Mouse (Mus musculus) left cerebral cortex, postnatal 25 days (tissue): ENCODE data around the gene Ppp3ca. TPM values are rescaled to one million over a fixed set of nuclear protein-coding genes. Genes with fewer than 3 reads are reported as not detected.
"Not testable (repeated sequence)": the region's sequence is repeated elsewhere in the genome, so short reads cannot be mapped to it uniquely, and the experiment has no call there.

Experiments used
- DNase-seq, 2 experiments: peaks; one replicate each; pipeline ENCODE4 v3.0.0; 2022; ENCODE audit warnings: low spot score in 2 of 2, mixed read lengths in 1 of 2
- intact Hi-C: fragments of 180-260 bp; cut with DNase I; formaldehyde crosslinking; loops from one replicate; pipeline ENCODE4 v1.15.1; 2025
- total RNA-seq, 2 experiments: library from RNA; stranded (reverse); gene quantifications; 2 replicates each; pipeline ENCODE4 v1.2.3; 2021

Gene Ppp3ca
- total RNA-seq, 2 experiments from 2014 or later, result 857 to 891 TPM

DNA sequence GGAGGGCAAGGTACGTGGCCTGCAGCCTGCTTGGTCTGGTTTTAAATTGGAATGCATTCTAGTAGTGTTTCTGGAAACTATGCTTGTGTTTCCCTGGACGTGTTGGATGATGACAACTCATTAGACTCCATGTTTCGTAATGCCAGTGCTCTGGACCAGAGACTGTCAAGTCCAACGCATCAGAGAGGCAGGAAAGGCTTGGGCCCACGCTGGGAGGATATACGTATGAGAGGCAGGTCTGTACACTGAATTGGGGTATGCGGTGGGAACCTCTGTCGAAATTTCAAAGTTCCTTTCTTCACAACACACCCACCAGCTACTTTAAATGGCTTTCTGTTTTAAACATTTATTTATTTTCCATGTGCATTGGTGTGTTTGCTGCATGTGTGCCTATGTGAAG is 12.3 kb downstream of the Ppp3ca start:
- intact Hi-C loops, result no loop called here
- no peak for DNase-seq

GRCm38 (mm10) chr3:136684191-136684958 is 14.5 kb downstream of the Ppp3ca start:
- no peak for DNase-seq
- intact Hi-C loops, result no loop called here

DNA sequence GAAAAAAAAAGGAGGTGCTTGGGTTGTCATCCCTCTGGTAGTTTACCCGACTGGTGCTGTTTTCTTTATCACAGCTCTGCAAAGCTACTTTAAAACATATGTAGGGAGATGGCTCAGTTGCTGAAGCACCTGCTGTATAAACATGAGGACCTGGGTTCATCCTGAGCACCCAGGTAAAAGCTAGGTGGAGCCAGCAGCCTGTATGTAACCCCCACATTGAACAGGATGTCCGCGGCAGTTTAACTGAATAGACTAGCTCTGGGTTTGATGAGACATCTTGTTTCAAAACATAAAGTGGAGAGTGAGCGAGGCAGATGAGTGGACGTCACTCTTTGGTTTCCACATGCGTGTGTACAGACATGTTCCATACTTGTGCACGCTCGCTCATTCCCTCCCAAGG is 16.5 kb downstream of the Ppp3ca start:
- DNase-seq, result no peak
- intact Hi-C loops, result no loop called here

DNA sequence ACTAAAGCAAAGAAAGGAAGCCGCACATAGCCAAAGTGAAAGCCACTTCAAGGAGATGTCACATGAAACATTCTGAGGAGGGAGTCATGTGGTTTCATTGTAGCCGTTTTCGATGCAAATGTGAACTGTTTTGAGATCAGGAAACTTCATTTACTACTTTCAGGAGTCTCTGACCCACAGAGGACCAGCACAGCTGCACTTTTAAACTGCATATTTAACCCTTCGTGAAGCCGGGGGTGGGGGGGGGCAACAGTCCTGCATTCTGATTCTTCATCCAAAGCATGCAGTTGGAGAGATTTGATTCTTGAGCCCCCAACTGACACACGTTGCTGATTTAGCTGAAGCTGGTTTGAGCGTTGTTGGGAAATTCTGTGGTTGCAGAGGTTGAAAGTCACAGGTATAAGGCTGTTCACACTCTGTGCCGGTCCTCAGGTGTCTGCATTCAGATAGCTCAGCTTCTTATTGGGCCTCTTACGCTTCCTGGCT is 18.2 kb downstream of the Ppp3ca start:
- intact Hi-C loops, result no loop called here
- no peak for DNase-seq

GRCm38 (mm10) chr3:136689793-136690543 is 20.0 kb downstream of the Ppp3ca start:
- intact Hi-C loops, result no loop called here
- no peak for DNase-seq

DNA sequence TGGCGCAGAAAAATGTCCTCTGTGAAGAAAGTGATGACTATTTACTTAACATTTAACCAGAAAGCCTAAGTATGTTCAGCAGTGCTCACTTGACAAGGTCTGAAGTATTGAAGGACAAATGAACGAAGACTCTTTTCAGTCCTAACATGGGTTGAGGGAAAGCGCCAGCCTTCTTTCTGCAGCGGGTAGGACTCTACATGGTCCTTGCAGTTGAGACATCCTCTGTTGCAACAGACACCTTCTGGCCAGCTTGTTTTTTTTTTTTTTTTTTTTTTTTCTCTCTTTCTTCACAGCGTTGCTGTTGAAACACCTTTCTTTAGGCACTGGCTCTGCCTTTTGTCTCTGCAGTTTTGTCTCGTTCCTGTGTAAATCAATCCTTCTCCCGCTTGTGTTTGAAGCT is 22.1 kb downstream of the Ppp3ca start:
- intact Hi-C loops, result no loop called here
- DNase-seq, result no peak

- DNase-seq, result no peak
- intact Hi-C loops, result no loop called here
Observed at GRCm38 (mm10) chr3:136693547-136693946, 23.6 kb downstream of the Ppp3ca start.

- DNase-seq, result no peak
- intact Hi-C loops, result no loop called here
Observed at GRCm38 (mm10) chr3:136697626-136698191, 27.8 kb downstream of the Ppp3ca start.

GRCm38 (mm10) chr3:136699711-136700110 is 29.8 kb downstream of the Ppp3ca start:
- not testable (repeated sequence) for DNase-seq

DNA sequence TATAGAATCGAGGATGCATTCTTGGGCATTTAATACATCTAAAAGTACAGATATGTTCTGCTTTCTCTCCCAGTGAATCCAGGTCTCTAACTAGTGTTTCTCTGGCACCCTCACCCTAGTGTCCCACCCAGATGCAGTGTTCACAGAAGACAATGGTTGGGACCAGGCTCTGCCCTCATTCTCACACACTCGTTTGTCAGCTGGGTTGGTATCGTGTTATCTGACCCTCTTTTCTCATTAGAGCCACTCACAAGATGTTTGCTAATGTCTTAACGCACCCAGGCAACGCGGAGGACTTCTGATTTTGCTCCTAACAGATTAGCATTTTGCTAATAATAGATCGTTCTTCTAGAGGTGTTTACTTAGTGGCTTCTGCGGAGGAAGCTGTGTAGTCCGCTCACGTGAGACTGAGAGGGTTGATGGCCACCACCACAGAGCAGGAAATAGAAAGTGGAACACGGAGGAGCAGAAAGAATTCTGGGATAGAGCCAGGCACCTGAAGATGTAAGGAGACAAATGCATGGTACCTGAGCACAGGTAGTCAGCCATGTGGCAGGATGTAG is 30.6 kb downstream of the Ppp3ca start:
- peak in 1 of 2 experiments; percentile 52 for DNase-seq
- intact Hi-C loops, result no loop called here

More at GRCm38 (mm10) chr3:136699711-136700110, 29.8 kb downstream of the Ppp3ca start:
- intact Hi-C loops, result not testable (repeated sequence)

DNA sequence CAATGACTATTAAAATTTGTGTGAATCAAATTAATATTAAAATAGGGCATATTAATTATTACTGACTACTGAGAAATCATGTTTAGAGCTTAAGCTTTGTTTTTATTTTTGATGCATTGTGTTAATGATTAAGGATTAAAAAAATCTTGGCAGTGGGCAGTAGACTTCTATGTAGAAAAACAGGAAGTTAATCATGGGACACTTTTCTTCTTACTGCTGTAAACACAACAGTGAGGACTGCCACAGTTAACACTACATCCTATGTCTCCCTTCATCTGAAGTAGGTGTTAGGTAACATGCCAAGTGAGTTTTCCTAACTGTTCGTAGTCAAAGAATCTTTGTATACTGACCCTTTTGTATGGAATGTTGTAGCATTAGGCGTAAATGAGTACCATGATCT is 32.9 kb downstream of the Ppp3ca start:
- intact Hi-C loops, result no loop called here

GRCm38 (mm10) chr3:136704515-136705247 is 34.8 kb downstream of the Ppp3ca start:
- no peak for DNase-seq
- intact Hi-C loops, result no loop called here

More for the DNA sequence above, 32.9 kb downstream of the Ppp3ca start:
- no peak for DNase-seq

- intact Hi-C loops, result no loop called here
- DNase-seq, result no peak
Observed at GRCm38 (mm10) chr3:136706048-136706447, 36.1 kb downstream of the Ppp3ca start.

- intact Hi-C loops, result no loop called here
- DNase-seq, result no peak
Observed at GRCm38 (mm10) chr3:136706771-136707170, 36.8 kb downstream of the Ppp3ca start.

GRCm38 (mm10) chr3:136707222-136708019 is 37.5 kb downstream of the Ppp3ca start:
- no peak for DNase-seq

GRCm38 (mm10) chr3:136708230-136708629 is 38.3 kb downstream of the Ppp3ca start:
- intact Hi-C loops, result no loop called here
- no peak for DNase-seq

More at GRCm38 (mm10) chr3:136707222-136708019, 37.5 kb downstream of the Ppp3ca start:
- intact Hi-C loops, result no loop called here

DNA sequence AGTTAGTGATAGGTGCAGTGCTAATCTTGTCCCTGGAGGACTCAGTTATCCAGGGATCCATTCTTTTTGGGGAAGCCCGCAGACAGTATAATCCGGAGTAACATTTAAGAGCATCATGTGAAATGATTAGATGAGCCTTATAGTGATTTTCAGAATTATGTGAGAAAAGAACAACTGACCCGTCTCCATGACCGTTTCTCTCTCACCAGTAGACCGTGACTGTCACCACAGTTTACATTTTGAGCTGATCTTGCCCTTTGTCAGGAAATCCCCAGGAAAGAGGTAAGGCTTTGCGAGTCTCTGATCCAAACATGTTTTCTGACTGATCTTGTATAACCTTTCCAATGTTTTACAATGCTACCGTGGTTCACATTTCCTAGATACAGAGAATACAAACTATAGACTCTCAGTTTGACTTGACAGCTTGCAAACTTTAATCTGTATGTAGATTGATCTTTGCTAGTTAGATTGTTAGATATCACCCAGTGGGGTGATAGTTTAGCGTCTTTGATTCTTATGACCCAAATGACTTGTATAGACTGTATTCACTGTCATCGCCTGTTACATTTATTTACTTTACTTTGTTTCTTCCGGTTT is 40.5 kb downstream of the Ppp3ca start:
- DNase-seq, result no peak
- intact Hi-C loops, result no loop called here

DNA sequence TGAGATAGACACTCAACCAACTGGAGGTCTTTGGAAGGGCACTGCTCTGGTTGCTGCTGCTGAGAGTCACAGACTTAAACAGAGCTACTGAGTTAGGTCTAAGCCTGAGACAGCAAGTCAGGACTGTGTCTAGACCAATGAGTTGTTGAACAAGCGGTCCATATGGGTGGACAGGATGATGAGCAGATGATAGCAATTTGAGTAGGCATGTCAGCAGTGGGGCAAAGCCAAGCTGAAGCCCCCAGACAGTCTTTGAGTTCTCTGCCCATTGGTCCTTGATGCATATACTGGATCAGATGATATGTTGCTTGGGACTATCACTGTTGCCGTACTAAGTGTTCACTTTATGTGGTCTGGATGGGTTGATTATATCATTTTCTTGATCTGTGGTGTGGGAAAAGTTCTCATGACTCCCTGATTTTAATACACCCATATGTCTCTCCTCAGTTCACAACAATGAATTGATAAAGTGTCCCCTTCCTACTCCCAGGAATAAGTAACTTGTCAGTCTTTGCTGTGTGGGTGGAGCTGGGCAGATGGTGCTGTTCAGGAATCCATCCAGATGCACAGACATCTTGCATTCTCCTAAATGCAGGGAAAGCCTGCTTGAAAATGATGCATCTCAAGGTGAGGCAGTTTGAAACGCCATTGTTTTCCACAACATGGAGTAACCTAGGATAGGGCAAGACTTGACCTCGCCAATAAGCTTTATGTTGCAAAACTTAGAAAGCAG is 44.5 kb downstream of the Ppp3ca start:
- intact Hi-C loops, result no loop called here
- peak in 1 of 2 experiments; percentile 76 for DNase-seq
